Mouse (Mus musculus) effector memory CD4-positive, alpha-beta T cell, adult 5 months (primary cell): ENCODE data around the gene Sept11. TPM values are rescaled to one million over a fixed set of nuclear protein-coding genes. Genes with fewer than 3 reads are reported as not detected.

Source experiments
- polyA plus RNA-seq: library from polyadenylated mRNA; unstranded; fragments of 100-300 nt; shearing (Covaris generic); gene quantifications from one replicate; pipeline ENCODE4 v1.2.1, GENCODE M21; 2017

Sept11 gene
- polyA plus RNA-seq = 51.6 TPM

DNA sequence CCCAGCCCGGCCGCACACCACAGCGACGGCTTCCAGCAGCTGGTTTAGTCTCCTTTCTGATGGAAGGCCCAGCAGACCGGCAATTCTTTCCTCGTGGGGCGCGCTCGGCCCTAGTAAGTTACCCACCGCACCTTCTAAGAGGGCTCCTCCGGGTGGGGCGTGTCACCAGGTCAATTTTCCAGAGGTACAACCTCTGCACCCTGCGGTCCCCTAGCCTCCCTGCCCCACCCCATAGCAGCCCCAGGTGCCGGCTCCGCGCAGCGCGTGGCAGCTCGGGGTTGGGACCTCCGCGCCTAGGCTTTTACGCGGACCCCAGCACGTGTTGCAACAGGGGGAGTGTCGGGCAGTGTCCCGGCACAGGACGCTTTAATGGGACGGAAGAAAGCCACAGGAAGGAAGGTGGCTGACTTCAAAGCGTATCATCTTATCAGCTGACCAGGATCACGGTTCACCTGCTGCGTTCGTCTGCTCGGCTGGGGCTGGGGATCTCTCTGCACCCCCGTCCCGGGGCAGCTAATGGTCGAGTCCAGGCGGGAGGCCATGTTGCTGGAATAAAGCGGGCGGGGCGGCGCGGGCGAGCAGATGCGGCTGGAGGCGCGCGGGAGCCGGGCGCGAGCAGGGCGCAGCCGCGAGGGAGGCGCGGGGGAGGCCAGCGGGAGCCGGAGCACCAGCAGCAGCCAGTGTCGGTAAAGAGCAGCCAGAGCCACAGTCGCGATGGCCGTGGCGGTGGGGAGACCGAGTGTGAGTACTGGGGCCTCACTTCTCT, at the start of gene Sept11:
Gene Sept11 (plus strand): TSS at position 581 of the 766 bp plus-strand sequence.

DNA sequence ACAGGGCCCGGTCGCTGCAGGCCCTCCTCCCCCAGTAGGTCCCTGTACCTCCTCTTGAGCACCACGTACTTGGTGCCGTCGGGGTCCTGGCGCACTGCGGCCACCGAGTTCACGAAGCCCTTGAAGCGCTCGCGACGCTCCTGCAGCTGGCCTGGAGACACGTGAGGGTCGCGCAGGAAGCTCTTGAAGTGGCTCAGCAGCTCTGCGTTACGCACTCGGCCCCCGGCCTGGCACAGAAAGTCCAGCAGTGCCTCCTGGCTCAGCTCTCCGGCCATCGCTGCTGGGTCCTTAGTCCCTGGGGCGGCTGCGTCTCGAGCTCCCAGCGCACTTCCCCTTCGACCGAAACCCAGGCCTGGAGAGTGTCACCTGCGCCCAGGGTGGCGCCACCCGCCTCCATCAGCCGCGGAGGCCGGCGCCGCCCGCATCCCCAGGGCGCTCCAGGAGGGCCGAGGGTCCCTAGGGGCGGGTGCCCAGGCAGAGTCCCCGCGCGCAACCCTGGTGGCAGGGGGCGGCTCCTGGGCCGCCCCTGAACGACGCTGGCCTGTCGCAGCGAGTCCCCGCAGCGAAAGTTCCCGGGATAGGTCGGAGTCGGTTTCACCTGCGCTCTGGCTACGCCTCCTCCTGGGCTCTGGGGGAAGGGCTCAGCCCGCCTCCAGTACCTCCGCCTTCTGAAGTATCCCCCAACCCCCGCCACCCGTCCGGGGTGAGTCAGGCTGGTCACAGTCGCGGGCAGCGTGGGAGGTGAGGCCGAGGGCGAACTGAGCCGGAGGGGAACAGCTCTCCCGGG, 48.5 kb upstream of the Sept11 start, which contains the start of gene Sowahb:
Gene Sowahb (minus strand): TSS at position 439 of the 787 bp plus-strand sequence.

DNA sequence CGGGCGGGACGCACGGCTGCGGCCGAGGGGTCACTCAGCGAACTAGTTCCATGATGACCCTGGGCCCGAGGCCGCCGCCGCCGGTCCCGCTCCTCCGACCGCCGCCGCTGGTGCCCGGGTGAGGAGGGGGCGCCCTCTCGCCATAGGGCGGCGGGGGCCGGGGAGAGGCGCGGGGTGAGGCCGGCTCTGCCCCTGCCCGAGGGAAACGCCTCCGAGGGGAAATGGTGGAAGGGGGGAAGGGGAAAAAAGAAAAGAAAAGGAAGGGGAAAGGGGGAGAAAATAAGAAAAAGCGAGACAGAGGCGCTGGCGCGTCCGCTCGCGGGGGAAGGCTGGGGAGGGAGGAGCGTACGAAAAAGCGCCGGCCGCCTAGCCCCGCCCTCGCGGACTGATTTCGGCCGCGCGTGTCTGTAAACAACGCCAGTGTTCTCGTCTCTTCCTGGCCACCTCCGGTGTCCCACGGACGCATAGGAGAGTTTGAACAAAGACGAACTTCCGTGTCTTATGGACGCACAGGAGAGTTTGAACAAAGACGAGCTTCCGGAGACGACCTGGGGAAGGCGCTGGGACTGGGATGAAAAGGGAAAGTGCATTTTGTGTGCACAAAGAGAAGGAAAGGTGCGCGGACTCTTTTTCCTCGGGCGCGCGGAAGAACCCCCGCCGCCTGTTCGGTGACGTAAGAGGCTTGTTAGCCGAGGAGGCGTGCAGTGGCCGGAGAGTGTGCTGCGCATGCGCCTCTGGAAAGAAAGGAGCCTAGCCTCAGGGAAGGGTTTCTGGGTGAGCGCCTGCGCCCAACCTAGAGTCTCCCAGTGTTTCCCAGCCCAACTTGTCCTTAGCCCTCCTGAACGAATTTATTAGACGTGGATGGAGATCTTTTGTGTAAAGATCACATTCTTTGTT, 113.1 kb downstream of the Sept11 start, which contains the start of the genes Ccni and 2010109A12Rik:
Gene Ccni (minus strand): TSS at position 387 of the 897 bp plus-strand sequence.
Gene 2010109A12Rik (plus strand): TSS at position 410 of the 897 bp plus-strand sequence.

Other genes with a start within 250 kb of the Sept11 start
- gene Sowahb, start 48.4 kb upstream of the Sept11 start, polyA plus RNA-seq = not detected
- gene Ccni, start 113.1 kb downstream of the Sept11 start, polyA plus RNA-seq = 161 TPM
- gene 2010109A12Rik, start 113.1 kb downstream of the Sept11 start, polyA plus RNA-seq = 2.2 TPM
- gene Ccng2, start 173.8 kb downstream of the Sept11 start, polyA plus RNA-seq = 104 TPM